Mouse (Mus musculus): Measurements from ENCODE around the gene Phf14. TPM values are rescaled to one million over a fixed set of nuclear protein-coding genes. Genes with fewer than 3 reads are reported as not detected.

Gene Phf14
- total RNA-seq, 2 experiments from 2014 or later, result 83.4 to 105 TPM

DNA sequence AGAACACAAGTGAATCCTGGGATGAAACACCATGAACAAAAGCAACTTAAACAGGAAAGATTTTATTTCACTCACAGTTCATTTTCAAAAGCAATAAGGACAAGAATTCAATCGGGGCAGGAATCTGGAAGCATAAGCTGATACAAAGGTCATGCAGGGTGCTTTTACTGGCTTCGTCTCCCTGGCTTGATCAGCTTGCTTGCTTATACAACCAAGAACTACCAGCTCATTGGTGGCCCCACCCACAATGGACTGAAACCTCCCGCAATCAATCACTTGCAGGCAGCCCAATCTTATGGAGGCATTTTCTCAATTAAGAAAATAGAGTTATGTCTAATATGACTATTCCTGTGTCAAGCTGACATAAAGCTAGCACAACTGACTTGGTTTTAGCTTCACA is 112.5 kb downstream of the Phf14 start:
- ATAC-seq (replicated peaks; ENCODE audit: poor library complexity), result no peak

DNA sequence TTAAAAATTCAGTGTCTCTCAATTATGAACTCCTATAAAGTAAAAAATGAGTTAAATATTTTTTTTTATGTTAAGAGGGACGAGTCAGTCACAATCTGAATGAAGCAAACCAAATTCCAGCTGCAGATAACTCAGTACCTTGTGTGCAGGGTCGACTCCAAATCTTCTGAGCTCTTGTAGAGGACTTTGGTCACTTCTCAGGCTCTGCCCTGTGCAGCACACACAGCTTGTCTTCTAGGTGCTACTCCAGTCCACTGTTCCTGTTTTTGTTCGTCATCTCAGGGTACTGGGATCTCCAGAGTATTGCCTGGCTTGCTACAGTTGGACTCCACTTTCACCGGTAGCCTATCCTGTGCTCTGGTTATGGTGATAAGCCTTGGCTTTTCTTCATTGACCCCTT is 113.1 kb downstream of the Phf14 start:
- ATAC-seq (replicated peaks; ENCODE audit: poor library complexity), result no peak

DNA sequence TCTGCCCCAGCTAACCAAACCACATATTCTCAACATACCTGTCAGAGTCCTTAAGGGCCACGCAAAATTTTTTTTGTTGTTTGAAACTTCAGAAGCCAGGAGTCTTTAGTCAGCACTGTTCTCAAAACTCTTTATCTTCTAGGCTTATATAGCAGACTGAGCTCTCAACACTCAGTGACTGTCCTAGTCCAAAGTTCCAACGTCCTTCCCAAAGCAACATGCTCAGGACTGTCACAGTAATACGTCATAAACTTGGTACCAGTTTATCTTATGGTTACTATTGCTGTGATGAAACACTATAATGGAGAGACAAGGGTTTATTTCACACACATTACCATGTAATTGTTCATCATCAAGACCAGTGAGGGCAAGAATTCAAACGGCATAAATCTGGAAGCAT is 113.9 kb downstream of the Phf14 start:
- no peak for ATAC-seq (replicated peaks; ENCODE audit: poor library complexity)

DNA sequence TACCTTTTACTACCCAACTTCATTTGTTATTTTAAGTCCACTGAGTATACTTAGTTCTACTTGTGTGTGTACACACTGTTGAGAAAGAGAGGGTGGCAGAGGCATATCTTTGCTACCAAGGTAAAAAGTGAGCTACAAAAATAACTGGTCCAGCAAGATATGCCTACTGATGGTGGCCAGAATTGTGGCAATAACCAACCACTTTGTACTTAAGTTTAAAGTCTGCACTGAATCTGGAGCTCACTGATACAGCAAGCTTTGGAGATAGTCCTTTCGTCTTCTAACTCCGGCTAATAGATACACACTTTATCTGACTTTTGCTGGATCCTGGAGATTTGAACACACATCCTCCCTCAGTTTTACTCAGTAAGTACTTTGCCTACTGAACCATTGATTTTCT is 115.8 kb downstream of the Phf14 start:
- peak; percentile 76 for ATAC-seq (replicated peaks; ENCODE audit: poor library complexity)

DNA sequence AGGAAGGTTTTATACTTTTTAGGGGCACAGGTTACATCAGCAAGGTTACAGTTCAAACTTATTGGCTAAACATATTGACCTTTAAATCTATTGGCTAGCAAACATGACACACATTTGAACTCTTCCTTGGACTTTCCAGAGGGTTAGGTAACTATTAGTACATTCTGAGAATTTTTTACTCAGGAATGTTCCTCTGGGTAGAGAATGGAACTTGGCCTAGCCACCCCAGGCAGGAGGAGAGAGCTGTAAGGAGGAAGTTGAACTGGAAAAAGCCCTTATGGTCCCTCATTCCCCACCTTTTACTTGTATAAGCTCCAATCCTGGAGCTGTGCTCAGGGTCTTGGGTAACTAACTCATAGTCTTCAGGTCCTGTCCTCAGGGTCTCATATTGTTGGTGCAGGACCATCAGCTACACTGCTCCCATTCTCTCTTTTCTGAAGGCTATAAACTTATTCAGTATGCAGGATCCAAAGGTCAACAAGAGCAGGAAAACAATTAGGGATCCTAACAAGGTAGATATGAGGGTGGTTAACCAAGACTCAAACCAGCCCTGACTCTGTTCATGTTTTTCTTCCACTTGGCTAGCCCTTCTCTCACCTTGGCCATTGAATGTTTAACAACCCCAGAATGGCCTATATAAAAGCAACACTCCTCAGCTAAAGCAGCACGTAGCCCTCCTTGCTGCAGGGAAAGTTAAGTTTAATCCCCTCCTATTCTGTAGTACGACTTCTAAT is 119.4 kb downstream of the Phf14 start:
- ATAC-seq (replicated peaks; ENCODE audit: poor library complexity), result no peak

DNA sequence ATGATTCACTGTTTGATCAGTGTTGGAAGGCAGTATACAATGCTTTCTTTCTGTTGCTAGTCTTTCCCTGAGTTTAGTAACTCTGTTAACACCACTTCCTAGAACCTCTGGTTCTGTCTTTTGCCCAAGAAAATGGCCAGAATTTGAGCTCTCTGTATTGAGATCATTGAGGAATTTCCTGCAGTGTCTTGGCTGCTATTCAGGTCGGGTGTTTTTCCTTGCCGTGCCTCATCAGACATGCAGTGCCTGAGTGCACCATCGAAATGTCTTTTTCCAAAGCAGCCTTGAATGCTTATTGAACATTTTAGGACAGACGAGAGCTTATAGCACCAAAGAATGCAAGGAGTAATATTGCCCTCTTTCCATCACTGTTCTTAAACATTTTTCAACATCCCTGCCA is 127.0 kb downstream of the Phf14 start:
- no peak for ATAC-seq (replicated peaks; ENCODE audit: poor library complexity)

DNA sequence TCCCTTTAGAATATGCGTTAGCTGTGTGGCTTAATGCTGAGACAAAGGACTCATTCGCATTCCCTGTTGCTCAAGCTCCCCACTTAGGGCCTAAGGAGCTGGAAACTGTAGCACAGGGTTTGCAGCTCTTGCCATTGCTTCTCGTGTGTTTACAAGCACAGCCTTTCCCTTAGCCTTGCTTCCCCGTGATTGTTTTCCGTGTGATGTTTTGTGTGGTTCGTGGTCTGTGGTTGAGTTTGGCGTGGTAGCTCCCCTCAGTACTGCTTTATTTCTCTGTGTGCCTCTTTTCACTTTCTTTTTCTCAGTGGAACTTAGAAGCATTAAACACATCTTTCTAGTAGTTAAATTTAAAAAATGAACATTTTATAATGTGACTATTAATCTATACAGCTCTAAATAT is 130.7 kb downstream of the Phf14 start:
- peak; percentile 72 for ATAC-seq (replicated peaks; ENCODE audit: poor library complexity)

DNA sequence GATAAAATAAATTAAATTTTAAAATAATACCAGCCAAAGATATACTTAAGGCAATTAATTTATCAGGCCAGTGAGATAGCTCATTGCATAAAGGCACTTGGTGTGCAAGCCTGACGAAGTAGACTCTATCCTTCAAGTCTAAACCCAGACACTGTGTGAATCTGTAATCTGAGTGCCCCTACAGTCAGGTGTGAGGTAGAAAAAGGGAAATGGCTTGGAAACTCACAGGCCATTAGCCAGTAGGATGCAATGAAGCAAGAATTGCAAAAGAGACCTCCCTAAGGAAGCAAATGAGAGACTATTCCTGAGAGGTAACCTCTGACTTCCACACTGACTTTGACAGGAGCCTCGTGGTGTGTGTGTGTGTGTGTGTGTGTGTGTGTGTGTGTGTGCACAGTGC is 145.3 kb downstream of the Phf14 start:
- peak; percentile 87 for ATAC-seq (replicated peaks; ENCODE audit: poor library complexity)

DNA sequence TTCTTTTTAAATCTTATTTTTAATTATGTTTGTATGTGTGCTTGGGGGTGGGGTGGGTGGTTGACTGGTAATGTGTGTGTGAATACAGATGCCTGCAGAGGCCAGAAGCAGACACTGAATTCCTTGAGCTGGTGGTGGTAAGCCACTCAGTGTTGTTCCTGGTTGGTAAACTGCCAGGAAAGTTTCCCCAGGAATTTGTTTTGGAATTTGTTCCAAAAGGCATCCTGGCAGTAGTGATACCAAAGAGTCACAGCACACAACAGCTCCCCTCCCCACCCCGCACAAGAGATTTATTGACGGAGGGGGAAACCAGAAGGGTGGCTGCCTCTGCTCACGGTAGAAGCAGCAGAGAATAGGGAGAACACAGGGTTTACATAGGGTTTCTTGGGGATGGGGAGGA is 146.5 kb downstream of the Phf14 start:
- no peak for ATAC-seq (replicated peaks; ENCODE audit: poor library complexity)

DNA sequence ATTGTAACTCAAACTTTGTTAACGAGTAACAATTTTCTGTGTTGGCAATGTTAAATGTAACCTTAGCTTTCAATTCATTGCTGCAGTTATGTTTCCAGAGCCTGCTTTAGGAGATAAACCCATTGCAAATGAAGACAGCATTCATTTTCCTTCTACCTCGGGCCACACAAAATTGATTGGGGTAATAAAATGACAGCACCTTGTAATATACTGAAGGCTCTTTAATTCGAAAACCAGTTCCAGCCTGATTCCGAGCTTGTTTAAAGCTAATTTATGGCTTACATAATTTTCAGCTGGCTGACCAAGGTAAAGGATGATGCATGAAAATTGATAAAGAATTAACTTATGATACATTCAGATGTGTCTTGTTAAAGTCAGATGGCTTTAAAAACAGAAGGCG is 151.1 kb downstream of the Phf14 start:
- no peak for ATAC-seq (replicated peaks; ENCODE audit: poor library complexity)

DNA sequence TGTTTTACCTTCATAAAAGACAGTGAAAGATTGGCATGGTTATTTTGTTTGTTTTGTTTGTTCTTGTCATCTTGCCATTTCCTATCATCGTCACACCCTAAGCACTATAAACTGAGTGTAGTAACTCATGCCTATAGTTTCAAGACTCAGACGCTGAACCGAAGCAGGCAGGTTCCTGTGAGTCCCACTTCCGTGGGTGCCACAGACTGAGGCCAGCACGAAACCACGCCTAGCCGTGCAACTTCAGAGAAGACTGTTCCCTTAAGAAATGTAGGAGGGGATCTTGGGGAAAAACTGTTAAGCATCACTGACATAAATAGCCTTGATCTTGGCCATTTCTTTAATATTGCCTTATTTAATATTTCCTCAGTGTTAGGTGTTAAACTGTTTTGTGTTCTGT is 152.4 kb downstream of the Phf14 start:
- peak; percentile 63 for ATAC-seq (replicated peaks; ENCODE audit: poor library complexity)

DNA sequence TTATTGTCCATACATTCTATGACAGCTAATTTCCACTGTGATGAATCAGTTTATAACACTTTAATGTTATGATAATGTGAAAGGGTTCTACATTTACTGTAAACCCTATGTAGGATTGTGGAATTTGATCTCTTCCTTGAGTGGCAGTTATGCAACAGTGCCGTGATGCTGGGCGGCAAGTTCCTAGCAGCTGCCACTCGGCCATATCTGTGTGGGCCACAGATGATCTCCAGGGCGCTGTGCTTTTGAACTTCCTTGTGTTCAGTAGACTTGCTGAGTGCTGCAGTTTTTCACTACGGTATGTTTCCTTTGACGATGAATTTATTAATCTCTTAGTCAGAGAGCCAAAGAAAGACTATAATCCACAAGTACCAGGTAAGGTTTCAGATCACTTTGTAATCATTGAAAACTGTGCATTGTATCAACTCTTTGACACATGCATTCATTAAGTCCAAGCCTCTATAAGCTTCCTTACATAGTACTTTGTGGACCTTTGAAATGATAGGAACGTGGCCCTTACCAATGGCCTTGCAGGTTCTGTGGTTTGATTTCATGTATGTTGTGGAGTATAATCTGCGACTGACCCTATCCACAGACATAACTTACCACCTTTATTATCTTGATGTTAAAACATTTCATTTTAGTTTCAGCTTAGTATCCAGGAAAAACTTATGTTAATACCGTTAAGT is 153.0 kb downstream of the Phf14 start:
- ATAC-seq (replicated peaks; ENCODE audit: poor library complexity), result peak; percentile 94

DNA sequence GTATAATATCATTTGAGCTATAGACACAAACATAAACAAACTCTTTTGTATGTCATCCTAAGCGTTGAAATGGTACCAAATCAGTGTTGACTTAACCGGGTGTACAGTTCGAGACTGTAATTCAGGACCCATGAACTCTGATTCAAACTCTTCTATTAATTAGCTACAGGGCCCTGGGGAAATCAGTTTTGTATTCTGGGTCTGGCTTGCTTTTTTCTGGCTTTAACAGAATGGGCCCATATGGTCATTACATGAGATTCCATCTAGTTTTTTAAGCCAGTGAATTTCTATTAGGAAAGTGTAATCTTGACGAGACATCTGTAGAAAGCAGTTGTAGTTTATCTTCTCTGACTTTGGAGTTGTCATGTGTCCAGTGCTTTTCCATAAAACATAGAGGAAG is 160.3 kb downstream of the Phf14 start:
- no peak for ATAC-seq (replicated peaks; ENCODE audit: poor library complexity)

DNA sequence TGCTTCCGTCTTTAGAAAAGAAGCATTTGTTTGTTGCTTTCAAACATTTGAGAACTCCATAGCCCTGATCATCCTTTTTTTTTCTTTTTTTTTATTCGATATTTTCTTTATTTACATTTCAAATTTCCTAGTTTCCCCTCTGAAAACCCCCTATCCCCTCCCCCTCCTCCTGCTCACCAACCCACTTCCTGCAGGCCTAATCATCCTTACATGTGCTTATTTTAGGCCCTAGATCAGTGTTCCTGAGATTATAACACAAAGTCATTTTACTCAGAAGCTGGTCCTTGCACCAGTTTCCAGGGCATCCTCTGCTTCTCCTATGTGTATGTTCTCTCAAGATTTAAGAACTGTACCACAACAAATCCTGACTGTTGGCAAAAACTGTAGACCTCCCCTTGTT is 161.7 kb downstream of the Phf14 start:
- no peak for ATAC-seq (replicated peaks; ENCODE audit: poor library complexity)

DNA sequence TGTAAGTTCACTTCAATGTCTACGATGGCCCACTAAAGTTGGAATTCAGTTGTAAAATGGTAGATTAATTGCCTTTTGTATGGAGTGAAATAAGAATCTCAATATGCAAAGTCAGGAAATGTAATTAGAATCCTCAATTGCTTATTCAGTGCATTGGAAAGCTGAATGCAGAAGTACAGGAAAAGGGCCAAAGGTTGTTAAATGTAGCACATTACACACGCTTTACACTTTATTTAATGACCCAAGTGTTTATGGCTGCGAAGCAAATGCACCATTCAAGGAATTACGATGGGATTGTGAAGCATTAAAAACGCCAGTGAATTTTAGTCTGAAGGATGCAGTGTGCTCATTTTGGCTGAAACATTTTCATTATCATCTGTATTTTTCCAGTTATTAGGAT is 167.0 kb downstream of the Phf14 start:
- no peak for ATAC-seq (replicated peaks; ENCODE audit: poor library complexity)

DNA sequence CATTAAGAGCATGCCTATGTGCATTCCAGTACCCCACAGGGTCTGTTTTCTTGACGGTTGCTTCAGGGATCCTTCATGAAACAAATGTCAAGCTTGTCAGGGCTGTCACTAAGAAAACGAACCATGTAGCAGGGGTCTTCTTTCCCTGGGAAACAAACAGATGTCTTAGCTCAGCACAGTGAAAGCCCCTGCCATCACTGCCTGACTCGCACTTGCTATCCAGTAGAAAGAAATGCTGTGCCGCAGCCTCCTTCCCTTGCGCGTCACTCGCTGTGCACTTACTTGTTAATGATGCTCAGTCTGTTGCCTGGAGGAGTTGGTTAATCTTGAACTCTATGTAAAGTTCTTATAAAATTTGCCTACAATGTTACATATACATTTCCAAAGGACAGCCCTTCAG is 169.7 kb downstream of the Phf14 start:
- no peak for ATAC-seq (replicated peaks; ENCODE audit: poor library complexity)

DNA sequence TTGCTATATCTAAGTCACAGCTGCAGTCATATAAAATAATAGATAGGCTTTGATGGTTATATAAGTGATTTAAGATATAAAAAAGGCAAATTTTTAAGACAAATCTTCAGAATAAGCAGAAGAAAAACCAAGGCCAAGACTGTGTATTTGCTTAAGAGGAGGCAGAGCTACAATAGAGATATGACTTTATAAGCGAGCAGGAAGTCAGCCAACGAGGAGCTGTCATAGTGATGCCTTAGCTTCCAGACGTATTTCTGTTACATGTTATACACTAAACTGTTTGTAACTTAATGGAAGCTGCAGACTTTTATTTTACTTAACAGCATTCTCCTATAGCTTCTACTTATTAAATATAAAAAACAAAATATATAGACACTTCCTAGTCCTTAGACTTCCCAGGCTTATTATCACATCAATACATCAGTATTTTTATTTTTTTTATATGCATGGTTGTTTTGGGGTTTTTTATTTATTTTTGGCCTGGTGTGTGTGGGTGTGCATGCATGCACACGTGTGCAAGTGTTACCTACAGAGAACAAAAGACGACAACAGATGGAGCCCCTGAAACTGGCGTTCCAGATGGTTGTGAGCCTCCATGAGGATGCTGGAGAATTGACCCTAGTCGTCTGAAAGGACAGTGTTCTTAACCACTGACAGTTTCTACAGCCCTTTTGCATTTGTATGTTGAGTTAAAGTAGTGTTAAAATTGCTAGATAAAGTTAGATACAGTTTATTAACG is 170.4 kb downstream of the Phf14 start:
- no peak for ATAC-seq (replicated peaks; ENCODE audit: poor library complexity)

DNA sequence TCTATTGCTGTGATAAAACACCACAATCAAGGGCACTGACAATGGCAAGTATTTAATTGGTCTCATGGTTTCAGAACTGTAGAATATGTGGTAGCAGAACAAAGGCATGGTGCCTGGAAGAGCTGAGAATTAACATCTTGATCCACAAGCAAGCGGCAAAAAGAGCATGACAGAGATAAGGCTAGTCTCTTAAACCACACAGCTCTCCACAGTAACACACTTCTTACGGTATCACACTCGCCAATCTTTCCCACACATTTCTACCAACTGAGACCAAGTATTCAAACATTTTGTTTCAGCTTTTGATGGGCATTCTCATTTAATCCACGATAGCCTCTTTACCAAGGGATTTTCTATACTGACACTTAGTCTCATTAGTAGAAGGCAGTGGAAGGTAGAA is 171.7 kb downstream of the Phf14 start:
- ATAC-seq (replicated peaks; ENCODE audit: poor library complexity), result peak; percentile 73

DNA sequence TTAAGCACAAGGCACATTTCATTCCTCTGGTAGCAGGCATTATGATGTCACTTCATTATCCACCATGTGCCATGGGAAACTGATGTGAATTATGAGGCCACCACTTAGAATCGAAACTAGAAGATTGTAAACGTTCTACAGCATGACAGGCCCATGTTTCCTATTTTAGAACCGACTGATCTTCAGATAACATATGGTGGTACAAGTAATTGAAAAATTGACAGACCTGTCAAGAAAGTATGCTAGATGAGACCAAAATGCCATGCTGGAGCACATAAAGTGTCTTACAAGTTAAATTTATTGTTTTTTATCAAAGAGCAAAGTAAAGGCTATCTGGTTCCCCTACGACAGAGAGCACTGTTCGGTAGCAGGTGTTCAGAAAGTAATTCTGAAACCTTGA is 172.8 kb downstream of the Phf14 start:
- 0 out of 2 replicates have a peak, but pooled peaks have one; percentile 12 for ATAC-seq (replicated peaks; ENCODE audit: poor library complexity)

DNA sequence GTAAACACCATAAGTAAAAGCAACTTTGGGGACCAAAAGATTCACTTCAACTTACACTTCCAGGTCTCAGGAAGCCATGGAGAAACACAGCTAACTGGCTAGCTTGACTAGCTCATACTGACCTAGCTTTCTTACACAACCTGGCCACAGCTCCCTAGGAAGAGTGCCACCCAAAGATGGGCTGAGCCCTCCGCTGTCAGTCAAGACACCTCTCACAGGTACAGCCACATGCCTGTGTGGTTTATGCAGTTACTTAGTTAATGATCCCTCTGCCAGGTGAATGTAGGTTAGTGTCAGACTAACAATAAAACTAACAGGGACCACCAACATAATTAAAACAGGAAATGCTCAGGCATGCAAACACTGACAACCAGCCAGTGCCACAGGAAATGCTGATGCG is 174.1 kb downstream of the Phf14 start:
- 0 out of 2 replicates have a peak, but pooled peaks have one; percentile 37 for ATAC-seq (replicated peaks; ENCODE audit: poor library complexity)

DNA sequence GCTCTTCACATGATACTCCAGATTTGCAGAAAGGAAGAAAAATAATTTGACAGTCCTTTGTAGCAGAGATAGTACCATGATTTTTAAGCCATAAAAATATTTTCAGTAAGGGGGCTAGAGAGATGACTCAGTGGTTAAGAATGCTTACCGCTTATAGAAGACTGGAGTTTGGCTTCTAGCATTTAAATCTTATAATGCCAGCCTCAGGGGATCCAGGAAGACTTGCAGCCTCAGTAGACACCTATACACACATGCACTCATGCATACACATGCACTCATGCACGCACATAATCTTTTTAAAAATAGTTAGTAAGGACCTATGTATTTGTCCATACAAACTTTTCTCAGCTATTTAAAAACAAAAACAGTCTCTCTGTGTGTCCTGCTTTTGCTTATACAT is 174.5 kb downstream of the Phf14 start:
- no peak for ATAC-seq (replicated peaks; ENCODE audit: poor library complexity)

Data from megakaryocyte progenitor cell, adult 5-6 weeks (primary cell).